ENCODE assay signal across 8 mouse cellular contexts in the genomic region with DNA sequence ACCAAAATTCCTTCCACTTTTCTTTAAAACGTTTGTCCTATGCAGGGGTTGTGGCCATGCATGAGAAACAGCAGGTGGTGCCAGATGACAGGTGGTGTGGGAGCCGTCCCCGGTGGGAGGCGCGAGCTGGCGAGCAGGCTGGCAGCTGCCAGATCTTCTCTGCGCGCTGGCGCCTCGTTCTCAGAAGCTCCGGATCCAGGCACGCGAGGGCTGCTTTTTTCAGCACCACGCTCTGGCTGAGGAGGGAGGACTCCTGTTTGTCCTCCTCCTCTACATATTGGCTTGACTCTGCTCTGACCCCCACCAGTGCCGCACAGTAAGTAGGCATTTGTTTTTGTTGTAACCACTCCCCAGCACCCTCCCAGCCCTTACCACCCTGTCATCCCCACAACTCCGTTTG. TPM values are rescaled to one million over a fixed set of nuclear protein-coding genes. Genes with fewer than 3 reads are reported as not detected.
DNase-seq lines count a peak whose midpoint lies in the region; ATAC-seq and TF ChIP-seq lines count a peak whose summit lies in the region.

A gene (plus strand): TSS at position 183 of the 400 bp plus-strand sequence.

- H3K4me3 ChIP-seq in embryonic facial prominence, embryonic 11.5 days (ENCODE audit: low read depth, low read length) = peak within 1 kb of the TSS; percentile 14; the same call in 1 of the 2 replicates
- no peak within 1 kb of the TSS for H3K4me3 ChIP-seq in limb, embryonic 11.5 days (ENCODE audit: low read depth, low read length)
- peak within 1 kb of the TSS; percentile 58 for H3K4me3 ChIP-seq in midbrain, embryonic 15.5 days
- peak within 1 kb of the TSS; percentile 62 for H3K4me3 ChIP-seq in spleen, adult 2 months (ENCODE audit: extremely low read depth, insufficient read depth, insufficient read length)

- WGBS in embryonic facial prominence, embryonic 11.5 days = under 1% methylated on average over 16 of the region's 16 CpGs
- WGBS in limb, embryonic 11.5 days = under 1% methylated on average over 16 of the region's 16 CpGs
- under 1% methylated on average over 16 of the region's 16 CpGs for WGBS in midbrain, embryonic 15.5 days
- under 1% methylated on average over 16 of the region's 16 CpGs for WGBS in spleen, adult 2 months

- no peaks in the 10 kb centered on the region for H3K36me3 ChIP-seq in embryonic facial prominence, embryonic 11.5 days (replicated peaks; ENCODE audit: control insufficient read depth, insufficient read depth, low read depth, low read length)
- H3K36me3 ChIP-seq in limb, embryonic 11.5 days (ENCODE audit: control insufficient read depth, insufficient read depth, low read length) = no peaks in the 10 kb centered on the region
- H3K36me3 ChIP-seq in midbrain, embryonic 15.5 days (replicated peaks) = peaks cover 17% of the 10 kb centered on the region
- H3K36me3 ChIP-seq in spleen, adult 2 months (ENCODE audit: control insufficient read depth, insufficient read depth, low read length) = no peaks in the 10 kb centered on the region

- peak within 1 kb of the TSS; percentile 49 for H3K4me2 ChIP-seq in embryonic facial prominence, embryonic 11.5 days (ENCODE audit: low read depth, low read length)
- H3K4me2 ChIP-seq in limb, embryonic 11.5 days (ENCODE audit: low read depth, severe bottlenecking) = peak within 1 kb of the TSS; percentile 41
- peak within 1 kb of the TSS; percentile 81 for H3K4me2 ChIP-seq in midbrain, embryonic 15.5 days

- peak; percentile 79; the same call in 1 of the 2 replicates for TF ChIP-seq CTCF in spleen, adult 2 months (IDR thresholded peaks at IDR 0.05; ENCODE audit: extremely low read depth, insufficient read depth, insufficient read length, insufficient replicate concordance)

- peak; percentile 76 for DNase-seq in adrenal gland, adult 2 months
- DNase-seq in embryonic facial prominence, embryonic 11.5 days (ENCODE audit: low spot score) = peak; percentile 87
- DNase-seq in heart, adult 8-10 months (ENCODE audit: low spot score) = peak; percentile 37
- DNase-seq in kidney, adult 8-10 months = peak; percentile 62 to 65
- peak; percentile 85 for DNase-seq in limb, embryonic 11.5 days (ENCODE audit: low spot score)
- DNase-seq in spleen, adult 2 months (ENCODE audit: low read depth in 1 of 2, low spot score in 2 of 2) = peak; percentile 61 to 72

- no peaks in the 10 kb centered on the region for H3K9me3 ChIP-seq in embryonic facial prominence, embryonic 11.5 days (replicated peaks; ENCODE audit: control insufficient read depth, low read length)
- H3K9me3 ChIP-seq in limb, embryonic 11.5 days (ENCODE audit: control insufficient read depth, low read length) = no peaks in the 10 kb centered on the region
- H3K9me3 ChIP-seq in midbrain, embryonic 15.5 days = no peaks in the 10 kb centered on the region

- H3K27me3 ChIP-seq in embryonic facial prominence, embryonic 11.5 days (ENCODE audit: control insufficient read depth, insufficient read depth, low read length) = no peaks in the 10 kb centered on the region
- H3K27me3 ChIP-seq in limb, embryonic 11.5 days (ENCODE audit: control insufficient read depth, insufficient read depth, low read length) = no peaks in the 10 kb centered on the region
- H3K27me3 ChIP-seq in midbrain, embryonic 15.5 days (replicated peaks) = no peaks in the 10 kb centered on the region
- no peaks in the 10 kb centered on the region for H3K27me3 ChIP-seq in spleen, adult 2 months (ENCODE audit: control insufficient read depth, insufficient read depth, low read length)

- peaks cover 3% of the 10 kb centered on the region for H3K4me1 ChIP-seq in embryonic facial prominence, embryonic 11.5 days (ENCODE audit: control insufficient read depth, insufficient read depth, low read length)
- H3K4me1 ChIP-seq in limb, embryonic 11.5 days (ENCODE audit: control insufficient read depth, insufficient read depth, low read length) = peaks cover 10% of the 10 kb centered on the region; the same call in 1 of the 2 replicates
- peaks cover 31% of the 10 kb centered on the region for H3K4me1 ChIP-seq in midbrain, embryonic 15.5 days
- peaks cover 7% of the 10 kb centered on the region; the same call in 1 of the 2 replicates for H3K4me1 ChIP-seq in spleen, adult 2 months (ENCODE audit: control insufficient read depth, insufficient read depth, insufficient read length)

- peak; percentile 60; the same call in 1 of the 2 replicates for ATAC-seq in embryonic facial prominence, embryonic 11.5 days (replicated peaks; ENCODE audit: insufficient number of reproducible peaks, low FRiP score, low TSS enrichment, low read depth)
- peak; percentile 67; the same call in 1 of the 2 replicates for ATAC-seq in limb, embryonic 11.5 days (ENCODE audit: insufficient number of reproducible peaks, low FRiP score, low TSS enrichment, low read depth)
- peak; percentile 91 for ATAC-seq in midbrain, embryonic 15.5 days (replicated peaks)
- no peak for ATAC-seq in erythroid progenitor cell, adult 5-6 weeks (replicated peaks; ENCODE audit: low FRiP score, poor library complexity, severe bottlenecking)

- H3K27ac ChIP-seq in embryonic facial prominence, embryonic 11.5 days (replicated peaks; ENCODE audit: low read depth, low read length) = no peak within 1 kb of the TSS
- no peak within 1 kb of the TSS for H3K27ac ChIP-seq in limb, embryonic 11.5 days (replicated peaks; ENCODE audit: low read depth, low read length)
- peak within 1 kb of the TSS; percentile 95 for H3K27ac ChIP-seq in midbrain, embryonic 15.5 days
- H3K27ac ChIP-seq in spleen, adult 2 months (ENCODE audit: insufficient read depth, low read length) = peak within 1 kb of the TSS; percentile 92

- TF ChIP-seq POLR2A in spleen, adult 2 months (IDR thresholded peaks at IDR 0.05; ENCODE audit: low read depth, low read length) = peak; percentile 13

- H3K9ac ChIP-seq in embryonic facial prominence, embryonic 11.5 days (replicated peaks; ENCODE audit: low read length) = peak within 1 kb of the TSS; percentile 43
- peak within 1 kb of the TSS; percentile 27; the same call in 1 of the 2 replicates for H3K9ac ChIP-seq in limb, embryonic 11.5 days (ENCODE audit: low read length)
- H3K9ac ChIP-seq in midbrain, embryonic 15.5 days = peak within 1 kb of the TSS; percentile 85

RNA-seq across cellular contexts. Expression of the gene that starts here (rescaled TPM):
- total RNA-seq in adrenal gland, adult 2 months (2021) = 10 to 100 TPM; 26.5 to 42.6 TPM
- polyA plus RNA-seq in adrenal gland, adult 2 months (2012; rRNA removed) = 10.9 and 15.4 TPM in 2 replicates
- 8.0 and 9.8 TPM in 2 replicates for polyA plus RNA-seq in embryonic facial prominence, embryonic 11.5 days (2014; fragmentation: Nextera tagmentation; extraction: Ambion mirVana)
- 1 to 10 TPM in 2 of 4 experiments, under 1 TPM in 2; 0.60 to 1.1 (median 0.89) TPM for total RNA-seq in heart, adult 8-10 months (2022)
- 1.5 and 1.9 TPM in 2 replicates for polyA plus RNA-seq in limb, embryonic 11.5 days (2014; fragmentation: Nextera tagmentation; extraction: Ambion mirVana)
- 653 and 655 TPM in 2 replicates for polyA plus RNA-seq in midbrain, embryonic 15.5 days (2015; fragmentation: Nextera tagmentation; extraction: Ambion mirVana)
- 14.6 and 18.6 TPM in 2 replicates for polyA plus RNA-seq in spleen, adult 2 months (2012; rRNA removed)
- 0.72 TPM in 1 of 2 replicates, not detected in the other for total RNA-seq in erythroid progenitor cell, adult 5-6 weeks (2015; ENCODE audit: low replicate concordance)
- 0.90 TPM in 1 of 2 replicates, not detected in the other for total RNA-seq in erythroid progenitor cell, adult 5-6 weeks (2017; ENCODE audit: low replicate concordance)

Comparison
In these comparisons a context has a peak if more than half of its experiments do, and no peak if none do; other contexts are left out.
1. RNA of the gene that starts here (total RNA-seq): 26.5 to 42.6 TPM in adrenal gland, adult 2 months; 0.60 to 1.1 TPM in heart, adult 8-10 months and 0.72 to 0.90 TPM in erythroid progenitor cell, adult 5-6 weeks; every median in the first group is over 10 times any median in the second.
2. RNA of the gene that starts here (polyA plus RNA-seq): 653 to 655 TPM in midbrain, embryonic 15.5 days; 14.6 to 18.6 TPM in spleen, adult 2 months, 10.9 to 15.4 TPM in adrenal gland, adult 2 months, 8.0 to 9.8 TPM in embryonic facial prominence, embryonic 11.5 days and 1.5 to 1.9 TPM in limb, embryonic 11.5 days; every median in the first group is over 10 times any median in the second.
3. DNase-seq: peak in every context shown above with its lines; median percentile 87 in embryonic facial prominence, embryonic 11.5 days; 85 in limb, embryonic 11.5 days; 76 in adrenal gland, adult 2 months; 66 in spleen, adult 2 months; 64 in kidney, adult 8-10 months; 37 in heart, adult 8-10 months.
4. H3K27ac ChIP-seq: peak in midbrain, embryonic 15.5 days (single experiment) and spleen, adult 2 months (single experiment); none in embryonic facial prominence, embryonic 11.5 days (single experiment) and limb, embryonic 11.5 days (single experiment).
5. H3K9ac ChIP-seq: peak in every context shown above with its lines; median percentile 85 in midbrain, embryonic 15.5 days; 43 in embryonic facial prominence, embryonic 11.5 days; 27 in limb, embryonic 11.5 days.
6. Peak in every context shown above with its lines, with median percentiles within 50 percentile points of each other: H3K4me2 ChIP-seq.